Mouse (Mus musculus) intestine, embryonic 16.5 days (tissue): Measurements from ENCODE around the gene C730034F03Rik. TPM values are rescaled to one million over a fixed set of nuclear protein-coding genes. Genes with fewer than 3 reads are reported as not detected.
A peak's percentile ranks its signal among the peaks of the same experiment; 100 is the strongest.

Experiments
- ATAC-seq: fragments of 200-750 bp; cut with Nextera tagmentation; 2 replicates; pipeline ENCODE4 v1.8.0; 2017; ENCODE audit warnings: moderate TSS enrichment, moderate library complexity
- H3K27ac ChIP-seq: fragments of 300-500 bp; sonication (generic); 2 replicates; pipeline ENCODE4 v1.5.1; 2014; ENCODE audit warnings: mild to moderate bottlenecking, low read length
- H3K27me3 ChIP-seq: fragments of 300-500 bp; sonication (generic); replicated peaks from 2 replicates; pipeline ENCODE4 v1.6.1; 2014; ENCODE audit warnings: low read length, control low read depth, mixed read lengths; ENCODE audit not compliant: control insufficient read depth, insufficient read depth
- H3K36me3 ChIP-seq: fragments of 300-500 bp; sonication (generic); 2 replicates; pipeline ENCODE4 v1.6.1; 2014; ENCODE audit warnings: low read length, control low read depth; ENCODE audit not compliant: control insufficient read depth, insufficient read depth
- H3K4me1 ChIP-seq: fragments of 300-500 bp; sonication (generic); 2 replicates; pipeline ENCODE4 v1.6.1; 2014; ENCODE audit warnings: low read length, control low read depth, mixed read lengths; ENCODE audit not compliant: control insufficient read depth, insufficient read depth
- H3K4me2 ChIP-seq: fragments of 300-500 bp; sonication (generic); 2 replicates; pipeline ENCODE4 v1.6.1; 2014; ENCODE audit warnings: low read depth, low read length, control low read depth
- H3K4me3 ChIP-seq: fragments of 300-500 bp; sonication (generic); 2 replicates; pipeline ENCODE4 v1.5.1; 2014; ENCODE audit warnings: mild to moderate bottlenecking, low read length
- H3K9ac ChIP-seq: fragments of 300-500 bp; sonication (generic); 2 replicates; pipeline ENCODE4 v1.6.1; 2014; ENCODE audit warnings: low read depth, low read length
- H3K9me3 ChIP-seq: fragments of 300-500 bp; sonication (generic); 2 replicates; pipeline ENCODE4 v1.6.1; 2016; ENCODE audit warnings: low read length, control low read depth; ENCODE audit not compliant: control insufficient read depth
- WGBS: fragments of 180-500 bp; shearing (Covaris S2); extraction: QIAGEN DNeasy Blood & Tissue Kit; methylation state at CpG from one replicate; pipeline ENCODE4 v1.1.7; 2014; 5-methylcytosine and 5-hydroxymethylcytosine counted together
- polyA plus RNA-seq: library from polyadenylated mRNA; unstranded; fragments of >200 nt; fragmentation: Nextera tagmentation; extraction: Ambion mirVana; gene quantifications from 2 replicates; pipeline ENCODE4 v1.2.1, GENCODE M21; 2015

Gene C730034F03Rik
- 2.6 and 3.2 TPM in 2 replicates for polyA plus RNA-seq

- Histone ChIP-seq H3K4me2 (peak within 1 kb of the TSS; percentile 88), H3K27me3 (no peaks in the 10 kb centered on the region), H3K36me3 (0 out of 2 replicates have a peak, but pooled peaks cover 4% of the 10 kb centered on the region), H3K4me1 (peaks cover 12% of the 10 kb centered on the region), H3K27ac (peak within 1 kb of the TSS; percentile 99), H3K4me3 (peak within 1 kb of the TSS; percentile 87), H3K9ac (peak within 1 kb of the TSS; percentile 87), H3K9me3 (no peaks in the 10 kb centered on the region)
- peak; percentile 95 for ATAC-seq
- under 1% methylated on average over 69 of the region's 70 CpGs for WGBS
Observed at GRCm38 (mm10) chr15:89429352-89430221, at the start of gene C730034F03Rik, which contains the start of the genes Gm44502 and Chkb. Gene C730034F03Rik, plus strand, starts transcription at chr15:89429589. Gene Gm44502, minus strand, starts transcription at chr15:89429696. Gene Chkb, minus strand, starts transcription at chr15:89429908.

- Histone ChIP-seq H3K4me3 (no peak within 1 kb of the TSS), H3K9me3 (no peaks in the 10 kb centered on the region), H3K9ac (no peak within 1 kb of the TSS), H3K27ac (no peak within 1 kb of the TSS), H3K4me1 (no peaks in the 10 kb centered on the region), H3K27me3 (peaks cover 9% of the 10 kb centered on the region), H3K4me2 (no peak within 1 kb of the TSS), H3K36me3 (no peaks in the 10 kb centered on the region)
- WGBS, result 89% methylated on average over 7 of the region's 7 CpGs
- ATAC-seq, result no peak
Observed at GRCm38 (mm10) chr15:89384617-89385016, 44.8 kb upstream of the C730034F03Rik start, which contains the start of gene Klhdc7b. Gene Klhdc7b, plus strand, starts transcription at chr15:89384917.

- H3K36me3 ChIP-seq, result no peaks in the 10 kb centered on the region
- H3K4me3 ChIP-seq, result no peak overlapping the region
- ATAC-seq, result no peak
- no peaks in the 10 kb centered on the region for H3K9me3 ChIP-seq
- 42% methylated on average over 12 of the region's 12 CpGs for WGBS
- H3K27ac ChIP-seq, result no peak overlapping the region
- H3K27me3 ChIP-seq, result peaks cover 3% of the 10 kb centered on the region
- no peaks in the 10 kb centered on the region for H3K4me1 ChIP-seq
- H3K4me2 ChIP-seq, result no peak overlapping the region
- H3K9ac ChIP-seq, result no peak overlapping the region
Observed at GRCm38 (mm10) chr15:89387127-89387526, 42.3 kb upstream of the C730034F03Rik start.

GRCm38 (mm10) chr15:89390081-89390480 is 39.3 kb upstream of the C730034F03Rik start:
- no peak overlapping the region for H3K9ac ChIP-seq
- WGBS, result 91% methylated on average over 10 of the region's 10 CpGs
- peaks cover 3% of the 10 kb centered on the region; the same call in 1 of the 2 replicates for H3K27me3 ChIP-seq
- no peaks in the 10 kb centered on the region for H3K4me1 ChIP-seq
- H3K36me3 ChIP-seq, result no peaks in the 10 kb centered on the region
- no peak for ATAC-seq
- no peak overlapping the region for H3K4me2 ChIP-seq
- H3K9me3 ChIP-seq, result no peaks in the 10 kb centered on the region
- no peak overlapping the region for H3K4me3 ChIP-seq
- H3K27ac ChIP-seq, result no peak overlapping the region

GRCm38 (mm10) chr15:89396883-89397282 is 32.5 kb upstream of the C730034F03Rik start:
- H3K4me3 ChIP-seq, result no peak overlapping the region
- WGBS, result 68% methylated on average over 4 of the region's 4 CpGs
- H3K27me3 ChIP-seq, result no peaks in the 10 kb centered on the region
- H3K9me3 ChIP-seq, result no peaks in the 10 kb centered on the region
- H3K27ac ChIP-seq, result no peak overlapping the region; the same call in 1 of the 2 replicates
- H3K9ac ChIP-seq, result no peak overlapping the region
- peaks cover 6% of the 10 kb centered on the region; the same call in 1 of the 2 replicates for H3K4me1 ChIP-seq
- peak; percentile 94 for ATAC-seq
- H3K36me3 ChIP-seq, result no peaks in the 10 kb centered on the region
- no peak overlapping the region for H3K4me2 ChIP-seq

GRCm38 (mm10) chr15:89398146-89398545 is 31.2 kb upstream of the C730034F03Rik start:
- 82% methylated on average over 2 of the region's 2 CpGs for WGBS
- H3K4me2 ChIP-seq, result no peak overlapping the region
- ATAC-seq, result no peak

GRCm38 (mm10) chr15:89399716-89400115 is 29.7 kb upstream of the C730034F03Rik start:
- peak; percentile 59; the same call in 1 of the 2 replicates for ATAC-seq
- 27% methylated on average over 1 of the region's 1 CpGs for WGBS

More at GRCm38 (mm10) chr15:89398146-89398545, 31.2 kb upstream of the C730034F03Rik start:
- Histone ChIP-seq H3K27ac (no peak overlapping the region), H3K4me1 (peaks cover 6% of the 10 kb centered on the region; the same call in 1 of the 2 replicates), H3K9me3 (no peaks in the 10 kb centered on the region), H3K36me3 (no peaks in the 10 kb centered on the region), H3K9ac (no peak overlapping the region), H3K4me3 (no peak overlapping the region), H3K27me3 (no peaks in the 10 kb centered on the region)

GRCm38 (mm10) chr15:89402471-89402870 is 26.9 kb upstream of the C730034F03Rik start:
- no peaks in the 10 kb centered on the region for H3K36me3 ChIP-seq
- no peaks in the 10 kb centered on the region for H3K9me3 ChIP-seq
- H3K4me2 ChIP-seq, result no peak overlapping the region
- H3K9ac ChIP-seq, result no peak overlapping the region
- ATAC-seq, result no peak
- peaks cover 2% of the 10 kb centered on the region; the same call in 1 of the 2 replicates for H3K4me1 ChIP-seq
- H3K4me3 ChIP-seq, result no peak overlapping the region
- no peaks in the 10 kb centered on the region for H3K27me3 ChIP-seq
- H3K27ac ChIP-seq, result no peak overlapping the region
- WGBS, result 81% methylated on average over 1 of the region's 1 CpGs

More at GRCm38 (mm10) chr15:89399716-89400115, 29.7 kb upstream of the C730034F03Rik start:
- no peaks in the 10 kb centered on the region for H3K27me3 ChIP-seq
- H3K4me2 ChIP-seq, result no peak overlapping the region
- peaks cover 6% of the 10 kb centered on the region; the same call in 1 of the 2 replicates for H3K4me1 ChIP-seq
- H3K27ac ChIP-seq, result no peak overlapping the region
- H3K9me3 ChIP-seq, result no peaks in the 10 kb centered on the region
- no peak overlapping the region for H3K4me3 ChIP-seq
- H3K36me3 ChIP-seq, result no peaks in the 10 kb centered on the region
- no peak overlapping the region for H3K9ac ChIP-seq

- no peaks in the 10 kb centered on the region for H3K27me3 ChIP-seq
- H3K36me3 ChIP-seq, result no peaks in the 10 kb centered on the region
- H3K4me3 ChIP-seq, result no peak overlapping the region
- no peak overlapping the region for H3K27ac ChIP-seq
- H3K4me2 ChIP-seq, result no peak overlapping the region
- no peaks in the 10 kb centered on the region for H3K4me1 ChIP-seq
- ATAC-seq, result no peak
- 81% methylated on average over 10 of the region's 10 CpGs for WGBS
- no peak overlapping the region for H3K9ac ChIP-seq
- no peaks in the 10 kb centered on the region for H3K9me3 ChIP-seq
Observed at GRCm38 (mm10) chr15:89404831-89405623, 24.4 kb upstream of the C730034F03Rik start.
